Mouse (Mus musculus) heart, embryonic 16.5 days (tissue): Measurements from ENCODE around the gene Cfap61. TPM values are rescaled to one million over a fixed set of nuclear protein-coding genes. Genes with fewer than 3 reads are reported as not detected.

ENCODE experiments used
- ATAC-seq: fragments of 200-750 bp; cut with Nextera tagmentation; replicated peaks from 2 replicates; pipeline ENCODE4 v1.8.0; 2017; ENCODE audit warnings: moderate number of reproducible peaks; ENCODE audit not compliant: insufficient read depth, low FRiP score; ENCODE audit errors: extremely low read depth
- H3K27ac ChIP-seq: fragments of 300-500 bp; sonication (generic); 2 replicates; pipeline ENCODE4 v1.5.1; 2014; ENCODE audit warnings: mild to moderate bottlenecking, low read length, control low read depth, moderate library complexity
- H3K27me3 ChIP-seq: fragments of 300-500 bp; sonication (generic); 2 replicates; pipeline ENCODE4 v1.6.1; 2014; ENCODE audit warnings: low read length, mixed read lengths; ENCODE audit not compliant: control insufficient read depth, insufficient read depth
- H3K36me3 ChIP-seq: fragments of 300-500 bp; sonication (generic); 2 replicates; pipeline ENCODE4 v1.6.1; 2014; ENCODE audit not compliant: control insufficient read depth, insufficient read depth
- H3K4me1 ChIP-seq: fragments of 300-500 bp; sonication (generic); 2 replicates; pipeline ENCODE4 v1.6.1; 2014; ENCODE audit warnings: low read length, mixed read lengths; ENCODE audit not compliant: control insufficient read depth, insufficient read depth
- H3K4me2 ChIP-seq: fragments of 300-500 bp; sonication (generic); 2 replicates; pipeline ENCODE4 v1.6.1; 2014; ENCODE audit warnings: low read depth, mild to moderate bottlenecking, control low read depth, low read length
- H3K4me3 ChIP-seq: fragments of 300-500 bp; sonication (generic); 2 replicates; pipeline ENCODE4 v1.5.1; 2014; ENCODE audit warnings: mild to moderate bottlenecking, control low read depth, low read length
- H3K9ac ChIP-seq: fragments of 300-500 bp; sonication (generic); 2 replicates; pipeline ENCODE4 v1.6.1; 2014; ENCODE audit warnings: low read length, control low read depth
- H3K9me3 ChIP-seq: fragments of 300-500 bp; sonication (generic); replicated peaks from 2 replicates; pipeline ENCODE4 v1.6.1; 2016; ENCODE audit warnings: low read length; ENCODE audit not compliant: control insufficient read depth
- WGBS: fragments of 180-500 bp; shearing (Covaris S2); extraction: QIAGEN DNeasy Blood & Tissue Kit; methylation state at CpG from one replicate; pipeline ENCODE4 v1.1.7; 2014; 5-methylcytosine and 5-hydroxymethylcytosine counted together
- polyA plus RNA-seq: library from polyadenylated mRNA; unstranded; fragments of >200 nt; fragmentation: Nextera tagmentation; extraction: Ambion mirVana; gene quantifications from 2 replicates; pipeline ENCODE4 v1.2.1, GENCODE M21; 2015

Gene Cfap61
- polyA plus RNA-seq, 1 experiment from 2014 or later: 0.80 TPM

DNA sequence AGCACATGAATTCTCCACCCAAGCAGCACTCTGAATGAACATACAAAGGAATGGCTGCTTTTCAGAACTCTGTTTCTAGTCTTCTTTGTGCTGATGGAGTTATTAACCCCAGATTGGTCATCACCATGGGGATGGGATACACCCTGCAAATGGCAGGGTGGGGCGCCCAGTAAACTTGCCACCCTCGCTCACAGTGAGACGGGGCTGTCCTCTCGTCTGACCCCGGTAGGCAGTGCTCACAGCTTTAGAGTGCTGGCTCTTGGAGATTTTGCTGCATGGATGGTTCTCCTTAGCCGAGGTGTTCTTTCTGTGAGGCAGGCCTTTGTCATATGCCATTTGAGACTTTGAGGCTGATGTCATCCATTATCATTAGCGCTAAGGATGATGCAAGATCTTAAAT lies 24.0 kb downstream of the Cfap61 start:
- no peak overlapping the region for H3K4me3 ChIP-seq
- no peaks in the 10 kb centered on the region for H3K9me3 ChIP-seq
- H3K4me1 ChIP-seq: no peaks in the 10 kb centered on the region
- no peaks in the 10 kb centered on the region for H3K36me3 ChIP-seq
- H3K4me2 ChIP-seq: no peak overlapping the region
- WGBS: 77% methylated on average over 7 of the region's 7 CpGs
- no peak overlapping the region for H3K27ac ChIP-seq
- no peaks in the 10 kb centered on the region for H3K27me3 ChIP-seq
- ATAC-seq: no peak
- H3K9ac ChIP-seq: no peak overlapping the region

DNA sequence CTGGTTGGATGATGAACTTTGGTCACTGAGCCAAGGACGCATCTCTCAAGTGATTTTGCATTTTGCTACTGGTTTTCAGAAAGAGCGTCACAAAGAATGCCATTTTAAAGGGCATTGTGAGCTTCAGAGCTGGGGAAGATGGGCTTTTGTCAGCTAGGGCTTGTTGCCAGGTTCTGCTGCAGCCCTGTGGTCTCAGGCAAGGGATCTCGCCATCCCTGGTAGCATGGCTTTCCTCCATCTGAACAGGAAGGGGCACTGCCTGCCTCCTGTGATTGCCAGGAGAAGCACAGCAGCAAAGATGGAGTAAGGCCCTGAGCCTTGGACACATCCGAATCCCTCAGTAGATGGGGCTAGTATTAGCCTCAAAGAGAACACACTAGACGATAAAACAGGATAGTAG lies 27.3 kb downstream of the Cfap61 start:
- WGBS: 76% methylated on average over 5 of the region's 5 CpGs
- Histone ChIP-seq H3K36me3 (no peaks in the 10 kb centered on the region), H3K4me1 (no peaks in the 10 kb centered on the region), H3K9ac (no peak overlapping the region), H3K27ac (no peak overlapping the region), H3K27me3 (no peaks in the 10 kb centered on the region), H3K4me2 (no peak overlapping the region), H3K9me3 (no peaks in the 10 kb centered on the region), H3K4me3 (no peak overlapping the region)
- no peak for ATAC-seq

DNA sequence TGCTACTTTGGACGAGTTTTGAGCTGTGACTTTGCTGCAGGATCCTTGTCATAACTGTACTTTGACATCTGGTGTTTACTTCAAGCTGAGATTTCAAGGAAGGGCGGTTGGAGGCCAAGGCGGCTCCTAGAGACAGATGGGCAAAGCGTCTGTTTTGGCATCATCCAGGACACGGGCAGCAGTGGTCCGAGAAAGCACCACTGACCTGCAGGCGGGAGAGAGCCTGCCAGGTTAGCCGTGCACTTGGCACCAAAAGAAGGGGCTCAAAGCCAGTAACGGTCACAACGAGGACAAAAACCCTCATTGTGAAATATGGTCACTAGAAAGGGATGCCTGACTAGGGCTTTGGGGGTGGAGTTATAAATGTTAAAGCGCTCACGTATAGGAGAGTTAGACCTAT lies 36.2 kb downstream of the Cfap61 start:
- ATAC-seq: no peak
- H3K27me3 ChIP-seq: no peaks in the 10 kb centered on the region
- 84% methylated on average over 12 of the region's 12 CpGs for WGBS
- H3K36me3 ChIP-seq: no peaks in the 10 kb centered on the region
- H3K4me3 ChIP-seq: no peak overlapping the region
- H3K4me2 ChIP-seq: no peak overlapping the region
- H3K9ac ChIP-seq: no peak overlapping the region
- no peaks in the 10 kb centered on the region for H3K9me3 ChIP-seq
- no peak overlapping the region for H3K27ac ChIP-seq
- H3K4me1 ChIP-seq: no peaks in the 10 kb centered on the region

DNA sequence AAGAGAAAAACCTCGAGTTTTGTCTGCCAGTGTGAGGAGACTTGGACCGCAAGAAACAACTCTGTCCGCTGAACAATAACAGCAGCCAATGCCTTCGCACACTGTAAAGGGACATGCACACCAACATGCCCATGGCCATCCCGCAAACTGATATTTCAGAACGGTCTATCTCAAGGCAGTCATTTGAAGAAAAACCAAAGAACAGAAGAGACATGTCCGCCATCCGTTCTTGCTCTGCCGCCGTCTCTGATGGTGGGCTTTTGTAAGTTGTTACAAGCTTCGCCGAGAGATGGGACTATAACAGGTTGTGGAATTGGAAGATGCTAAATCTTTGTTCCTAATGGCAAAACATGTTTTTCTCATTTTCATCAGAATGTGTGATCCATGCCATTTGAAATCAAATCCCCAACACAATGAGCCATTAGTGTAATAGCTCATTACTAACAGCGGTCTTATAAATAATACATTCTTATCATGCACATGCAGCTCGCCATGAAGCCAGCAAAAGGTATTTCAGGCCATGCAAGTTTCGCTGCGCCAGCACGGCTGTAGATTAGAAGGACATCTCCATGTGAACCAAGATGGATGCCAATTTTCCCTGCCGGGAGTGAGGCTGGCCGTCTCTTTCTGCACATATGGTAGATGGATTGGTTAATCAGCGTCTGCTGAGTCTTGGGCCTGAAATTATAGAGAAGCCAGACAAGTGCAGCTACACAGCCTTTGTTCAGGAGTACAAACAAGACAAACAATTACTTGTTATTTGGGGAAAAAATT lies 36.8 kb downstream of the Cfap61 start:
- no peak overlapping the region for H3K4me2 ChIP-seq
- no peaks in the 10 kb centered on the region for H3K36me3 ChIP-seq
- H3K4me3 ChIP-seq: no peak overlapping the region
- H3K9ac ChIP-seq: no peak overlapping the region
- H3K27ac ChIP-seq: no peak overlapping the region
- no peaks in the 10 kb centered on the region; the same call in 1 of the 2 replicates for H3K9me3 ChIP-seq
- H3K27me3 ChIP-seq: no peaks in the 10 kb centered on the region
- WGBS: 89% methylated on average over 20 of the region's 20 CpGs
- no peak for ATAC-seq
- H3K4me1 ChIP-seq: no peaks in the 10 kb centered on the region

DNA sequence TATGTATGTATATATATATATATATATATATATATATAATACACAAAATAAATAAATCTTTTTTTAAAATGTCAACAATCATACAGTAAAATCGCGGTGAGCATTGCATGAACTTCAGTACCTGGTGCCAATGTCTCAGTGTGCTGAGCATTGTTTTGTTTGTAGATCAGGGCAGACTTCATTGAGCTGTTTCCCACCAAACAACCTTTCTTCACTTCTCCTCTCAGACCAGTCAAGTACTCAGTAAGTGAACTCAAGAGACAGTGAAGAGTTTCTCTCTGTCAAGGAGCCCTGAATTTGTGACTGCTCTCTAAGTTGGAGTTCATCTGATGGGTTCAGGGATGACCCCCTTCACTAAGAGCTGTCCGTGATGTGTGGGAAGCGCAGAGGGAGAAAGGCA lies 38.0 kb downstream of the Cfap61 start:
- Histone ChIP-seq H3K9ac (no peak overlapping the region), H3K9me3 (no peaks in the 10 kb centered on the region; the same call in 1 of the 2 replicates), H3K4me1 (no peaks in the 10 kb centered on the region), H3K27me3 (no peaks in the 10 kb centered on the region), H3K4me2 (no peak overlapping the region), H3K36me3 (no peaks in the 10 kb centered on the region), H3K27ac (no peak overlapping the region), H3K4me3 (no peak overlapping the region)
- 88% methylated on average over 4 of the region's 4 CpGs for WGBS
- ATAC-seq: no peak

DNA sequence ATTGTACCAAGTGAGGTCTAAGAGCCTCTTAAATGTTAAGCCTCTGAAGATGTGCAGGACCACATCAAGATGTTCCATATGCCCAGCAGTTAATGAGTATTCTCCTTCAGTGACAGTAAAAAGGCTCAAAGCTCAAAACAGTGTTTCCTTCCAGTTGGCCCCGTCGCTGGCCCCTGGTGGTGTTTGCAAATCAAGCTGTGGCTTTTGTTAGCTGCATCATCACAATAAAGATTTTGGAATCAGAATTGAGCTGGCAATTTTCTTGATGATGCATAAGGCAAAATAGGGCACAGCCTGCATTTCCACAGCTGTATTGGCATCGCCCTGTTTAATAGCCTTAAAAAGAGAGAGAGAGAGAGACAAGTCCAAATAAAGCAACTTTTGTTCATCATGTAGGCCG lies 45.0 kb downstream of the Cfap61 start:
- Histone ChIP-seq H3K36me3 (no peaks in the 10 kb centered on the region), H3K9me3 (no peaks in the 10 kb centered on the region; the same call in 1 of the 2 replicates)
- WGBS: 75% methylated on average over 4 of the region's 4 CpGs

DNA sequence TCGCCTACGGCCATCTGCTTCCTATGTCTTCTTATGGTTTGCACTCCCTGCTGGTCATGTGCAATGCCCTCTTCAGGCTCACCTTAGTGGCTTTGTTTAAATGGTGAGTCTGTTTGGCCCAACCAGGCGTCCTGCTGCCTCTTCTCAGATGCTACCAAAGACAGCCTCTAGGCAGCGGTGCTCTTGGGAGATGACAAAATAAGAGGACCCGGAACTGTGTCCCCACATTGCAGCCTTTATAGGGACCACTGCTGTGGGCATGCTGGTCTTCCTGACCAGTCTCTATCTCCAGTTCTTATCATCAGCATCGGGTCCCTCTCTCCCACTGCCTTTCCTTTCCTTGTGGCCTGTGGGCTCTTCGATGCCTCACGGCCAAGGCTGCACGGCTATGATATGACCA lies 46.3 kb downstream of the Cfap61 start:
- H3K27me3 ChIP-seq: no peaks in the 10 kb centered on the region
- H3K9ac ChIP-seq: no peak overlapping the region
- H3K9me3 ChIP-seq: no peaks in the 10 kb centered on the region; the same call in 1 of the 2 replicates
- no peak overlapping the region for H3K4me3 ChIP-seq
- no peaks in the 10 kb centered on the region for H3K4me1 ChIP-seq
- no peak for ATAC-seq
- no peaks in the 10 kb centered on the region for H3K36me3 ChIP-seq
- H3K4me2 ChIP-seq: no peak overlapping the region
- no peak overlapping the region for H3K27ac ChIP-seq
- WGBS: 76% methylated on average over 9 of the region's 9 CpGs

More for the DNA sequence above, 45.0 kb downstream of the Cfap61 start:
- Histone ChIP-seq H3K4me2 (no peak overlapping the region), H3K4me3 (no peak overlapping the region), H3K4me1 (no peaks in the 10 kb centered on the region), H3K9ac (no peak overlapping the region), H3K27ac (no peak overlapping the region), H3K27me3 (no peaks in the 10 kb centered on the region)
- no peak for ATAC-seq

DNA sequence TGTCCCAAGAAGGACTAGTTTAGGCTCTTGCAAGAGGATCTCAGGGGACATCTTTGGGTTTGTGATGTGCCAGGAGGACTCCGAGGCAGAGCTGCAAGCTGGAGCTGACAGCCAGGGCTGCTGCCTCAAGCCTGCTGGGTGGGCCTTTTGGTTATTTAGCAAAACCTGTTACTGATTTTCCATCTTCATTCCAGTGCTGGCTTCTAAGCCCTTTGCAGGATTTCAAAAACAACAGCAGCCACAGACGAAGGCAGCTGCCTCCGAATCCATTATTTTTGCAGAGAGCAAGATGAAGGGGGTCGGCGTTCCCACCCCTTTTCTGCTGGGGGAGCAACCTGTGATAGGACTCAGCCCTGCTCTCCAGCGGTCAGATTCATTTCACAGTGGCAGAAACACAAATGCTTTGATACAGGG lies 47.1 kb downstream of the Cfap61 start:
- Histone ChIP-seq H3K36me3 (no peaks in the 10 kb centered on the region), H3K27ac (no peak overlapping the region), H3K9me3 (no peaks in the 10 kb centered on the region), H3K4me1 (no peaks in the 10 kb centered on the region), H3K4me3 (no peak overlapping the region), H3K4me2 (no peak overlapping the region), H3K27me3 (no peaks in the 10 kb centered on the region), H3K9ac (no peak overlapping the region)
- WGBS: 48% methylated on average over 6 of the region's 6 CpGs
- no peak for ATAC-seq

DNA sequence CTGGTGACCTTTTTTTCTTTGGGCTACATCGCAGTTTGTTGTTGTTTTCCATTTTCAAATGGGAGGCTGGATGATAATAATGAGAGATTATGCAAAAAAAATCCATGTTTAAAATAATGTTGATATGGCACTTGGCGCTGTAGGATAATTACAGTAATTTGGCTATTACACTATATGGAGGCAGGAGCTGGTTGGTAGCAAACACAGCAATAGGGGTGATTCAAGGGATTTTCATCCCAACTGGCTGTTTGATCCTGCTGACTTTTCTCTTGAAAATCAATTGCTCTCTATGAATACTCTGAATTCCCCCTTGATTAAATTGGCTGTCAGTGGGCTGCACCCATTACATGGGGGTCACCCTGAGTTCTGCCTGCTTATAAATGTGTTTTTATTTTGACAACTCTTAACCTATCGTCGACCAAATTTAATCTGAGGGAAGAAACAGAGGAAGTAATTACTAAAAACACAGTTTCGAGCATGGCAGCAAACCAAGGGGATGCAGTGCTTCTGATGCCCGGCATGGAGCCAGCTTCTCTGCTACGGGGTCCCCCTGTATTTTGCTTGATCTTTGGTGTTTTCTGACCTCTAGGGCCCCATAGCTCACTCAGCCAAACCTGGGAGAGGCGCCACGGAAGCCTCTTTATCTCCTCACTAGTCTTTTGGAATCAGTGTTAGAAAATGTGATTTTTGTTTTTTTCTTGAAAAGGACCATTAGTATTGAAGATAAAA lies 47.9 kb downstream of the Cfap61 start:
- WGBS: 75% methylated on average over 9 of the region's 9 CpGs
- ATAC-seq: no peak

More for the DNA sequence above, 47.9 kb downstream of the Cfap61 start:
- Histone ChIP-seq H3K4me2 (no peak overlapping the region), H3K9me3 (no peaks in the 10 kb centered on the region), H3K36me3 (no peaks in the 10 kb centered on the region), H3K27me3 (no peaks in the 10 kb centered on the region), H3K4me1 (no peaks in the 10 kb centered on the region), H3K4me3 (no peak overlapping the region), H3K27ac (no peak overlapping the region), H3K9ac (no peak overlapping the region)
